Mouse (Mus musculus): ENCODE results near the gene Snx5. TPM values are rescaled to one million over a fixed set of nuclear protein-coding genes. Genes with fewer than 3 reads are reported as not detected.

Gene Snx5
- polyA plus RNA-seq, 1 experiment from 2014 or later = 105 TPM

- Histone ChIP-seq H3K27me3 (ENCODE audit: control insufficient read depth, insufficient read depth, low read length) (no peaks in the 10 kb centered on the region), H3K9me3 (ENCODE audit: control insufficient read depth, low read length) (no peaks in the 10 kb centered on the region), H3K9ac (ENCODE audit: low read length) (peak overlapping the region; percentile 31; the same call in 1 of the 2 replicates), H3K36me3 (ENCODE audit: control insufficient read depth, insufficient read depth, low read length) (no peaks in the 10 kb centered on the region), H3K4me1 (ENCODE audit: control insufficient read depth, insufficient read depth, low read length) (peaks cover 9% of the 10 kb centered on the region), H3K4me3 (ENCODE audit: low read depth, low read length) (no peak overlapping the region), H3K4me2 (no peak overlapping the region), H3K27ac (ENCODE audit: low read depth, low read length) (no peak overlapping the region)
- ATAC-seq (ENCODE audit: low FRiP score) = no peak
- WGBS = 22% methylated on average over 9 of the region's 9 CpGs
- DNase-seq (ENCODE audit: low spot score, missing footprints) = peak; percentile 82
Measured at GRCm38 (mm10) chr2:144215601-144216000, 55.1 kb downstream of the Snx5 start.

GRCm38 (mm10) chr2:144215195-144215594 lies 55.5 kb downstream of the Snx5 start:
- Histone ChIP-seq H3K9ac (ENCODE audit: low read length) (peak overlapping the region; percentile 31), H3K4me2 (no peak overlapping the region), H3K36me3 (ENCODE audit: control insufficient read depth, insufficient read depth, low read length) (no peaks in the 10 kb centered on the region), H3K27me3 (ENCODE audit: control insufficient read depth, insufficient read depth, low read length) (no peaks in the 10 kb centered on the region), H3K4me3 (ENCODE audit: low read depth, low read length) (no peak overlapping the region), H3K4me1 (ENCODE audit: control insufficient read depth, insufficient read depth, low read length) (peaks cover 9% of the 10 kb centered on the region), H3K27ac (ENCODE audit: low read depth, low read length) (peak overlapping the region; percentile 10; the same call in 1 of the 2 replicates), H3K9me3 (ENCODE audit: control insufficient read depth, low read length) (no peaks in the 10 kb centered on the region)
- peak; percentile 58 for ATAC-seq (ENCODE audit: low FRiP score)
- peak; percentile 89 for DNase-seq (ENCODE audit: low spot score, missing footprints)
- WGBS = 7% methylated on average over 7 of the region's 7 CpGs

GRCm38 (mm10) chr2:144214508-144215185 lies 56.1 kb downstream of the Snx5 start:
- Histone ChIP-seq H3K4me3 (ENCODE audit: low read depth, low read length) (no peak overlapping the region), H3K27ac (ENCODE audit: low read depth, low read length) (peak overlapping the region; percentile 10; the same call in 1 of the 2 replicates), H3K9ac (ENCODE audit: low read length) (peak overlapping the region; percentile 31; the same call in 1 of the 2 replicates), H3K4me2 (no peak overlapping the region), H3K4me1 (ENCODE audit: control insufficient read depth, insufficient read depth, low read length) (peaks cover 9% of the 10 kb centered on the region), H3K27me3 (ENCODE audit: control insufficient read depth, insufficient read depth, low read length) (no peaks in the 10 kb centered on the region), H3K36me3 (ENCODE audit: control insufficient read depth, insufficient read depth, low read length) (no peaks in the 10 kb centered on the region), H3K9me3 (ENCODE audit: control insufficient read depth, low read length) (no peaks in the 10 kb centered on the region)
- 50% methylated on average over 9 of the region's 9 CpGs for WGBS
- DNase-seq (ENCODE audit: low spot score, missing footprints) = peak; percentile 77
- peak; percentile 64 for ATAC-seq (ENCODE audit: low FRiP score)

GRCm38 (mm10) chr2:144213803-144214202 lies 56.9 kb downstream of the Snx5 start:
- H3K27me3 ChIP-seq (ENCODE audit: control insufficient read depth, insufficient read depth, low read length) = no peaks in the 10 kb centered on the region
- no peak overlapping the region for H3K27ac ChIP-seq (ENCODE audit: low read depth, low read length)
- no peak overlapping the region for H3K4me2 ChIP-seq
- peak; percentile 80 for DNase-seq (ENCODE audit: low spot score, missing footprints)
- no peak for ATAC-seq (ENCODE audit: low FRiP score)
- 90% methylated on average over 6 of the region's 6 CpGs for WGBS
- no peak overlapping the region for H3K9ac ChIP-seq (ENCODE audit: low read length)
- no peaks in the 10 kb centered on the region for H3K9me3 ChIP-seq (ENCODE audit: control insufficient read depth, low read length)
- H3K36me3 ChIP-seq (ENCODE audit: control insufficient read depth, insufficient read depth, low read length) = no peaks in the 10 kb centered on the region
- no peak overlapping the region for H3K4me3 ChIP-seq (ENCODE audit: low read depth, low read length)
- peaks cover 9% of the 10 kb centered on the region for H3K4me1 ChIP-seq (ENCODE audit: control insufficient read depth, insufficient read depth, low read length)

- no peak for DNase-seq (ENCODE audit: low spot score, missing footprints)
- Histone ChIP-seq H3K9me3 (ENCODE audit: control insufficient read depth, low read length) (no peaks in the 10 kb centered on the region), H3K9ac (ENCODE audit: low read length) (no peak overlapping the region), H3K4me2 (no peak overlapping the region), H3K27me3 (ENCODE audit: control insufficient read depth, insufficient read depth, low read length) (no peaks in the 10 kb centered on the region), H3K27ac (ENCODE audit: low read depth, low read length) (no peak overlapping the region), H3K4me3 (ENCODE audit: low read depth, low read length) (no peak overlapping the region), H3K4me1 (ENCODE audit: control insufficient read depth, insufficient read depth, low read length) (no peaks in the 10 kb centered on the region), H3K36me3 (ENCODE audit: control insufficient read depth, insufficient read depth, low read length) (no peaks in the 10 kb centered on the region)
- WGBS = 82% methylated on average over 3 of the region's 3 CpGs
- no peak for ATAC-seq (ENCODE audit: low FRiP score)
Measured at GRCm38 (mm10) chr2:144209425-144209824, 61.3 kb downstream of the Snx5 start.

GRCm38 (mm10) chr2:144207365-144207764 lies 63.3 kb downstream of the Snx5 start:
- Histone ChIP-seq H3K9me3 (ENCODE audit: control insufficient read depth, low read length) (no peaks in the 10 kb centered on the region), H3K36me3 (ENCODE audit: control insufficient read depth, insufficient read depth, low read length) (no peaks in the 10 kb centered on the region), H3K4me3 (ENCODE audit: low read depth, low read length) (no peak overlapping the region), H3K27ac (ENCODE audit: low read depth, low read length) (no peak overlapping the region), H3K4me2 (no peak overlapping the region), H3K27me3 (ENCODE audit: control insufficient read depth, insufficient read depth, low read length) (no peaks in the 10 kb centered on the region), H3K4me1 (ENCODE audit: control insufficient read depth, insufficient read depth, low read length) (no peaks in the 10 kb centered on the region), H3K9ac (ENCODE audit: low read length) (no peak overlapping the region)
- 85% methylated on average over 1 of the region's 1 CpGs for WGBS
- DNase-seq (ENCODE audit: low spot score, missing footprints) (no peak), ATAC-seq (ENCODE audit: low FRiP score) (no peak)

- no peak overlapping the region for H3K4me3 ChIP-seq (ENCODE audit: low read depth, low read length)
- 88% methylated on average over 5 of the region's 5 CpGs for WGBS
- ATAC-seq (ENCODE audit: low FRiP score) (no peak), DNase-seq (ENCODE audit: low spot score, missing footprints) (peak; percentile 80)
- H3K36me3 ChIP-seq (ENCODE audit: control insufficient read depth, insufficient read depth, low read length) = no peaks in the 10 kb centered on the region
- H3K4me1 ChIP-seq (ENCODE audit: control insufficient read depth, insufficient read depth, low read length) = no peaks in the 10 kb centered on the region
- no peak overlapping the region for H3K9ac ChIP-seq (ENCODE audit: low read length)
- no peaks in the 10 kb centered on the region for H3K27me3 ChIP-seq (ENCODE audit: control insufficient read depth, insufficient read depth, low read length)
- H3K27ac ChIP-seq (ENCODE audit: low read depth, low read length) = no peak overlapping the region
- H3K9me3 ChIP-seq (ENCODE audit: control insufficient read depth, low read length) = no peaks in the 10 kb centered on the region
- H3K4me2 ChIP-seq = no peak overlapping the region
Measured at GRCm38 (mm10) chr2:144203001-144203400, 67.7 kb downstream of the Snx5 start.

GRCm38 (mm10) chr2:144202567-144202966 lies 68.1 kb downstream of the Snx5 start:
- no peak overlapping the region for H3K27ac ChIP-seq (ENCODE audit: low read depth, low read length)
- no peaks in the 10 kb centered on the region for H3K4me1 ChIP-seq (ENCODE audit: control insufficient read depth, insufficient read depth, low read length)
- H3K27me3 ChIP-seq (ENCODE audit: control insufficient read depth, insufficient read depth, low read length) = no peaks in the 10 kb centered on the region
- no peaks in the 10 kb centered on the region for H3K9me3 ChIP-seq (ENCODE audit: control insufficient read depth, low read length)
- DNase-seq (ENCODE audit: low spot score, missing footprints) (peak; percentile 39), ATAC-seq (ENCODE audit: low FRiP score) (no peak)
- H3K4me2 ChIP-seq = no peak overlapping the region
- WGBS = 70% methylated on average over 3 of the region's 3 CpGs
- H3K4me3 ChIP-seq (ENCODE audit: low read depth, low read length) = no peak overlapping the region
- no peaks in the 10 kb centered on the region for H3K36me3 ChIP-seq (ENCODE audit: control insufficient read depth, insufficient read depth, low read length)
- H3K9ac ChIP-seq (ENCODE audit: low read length) = no peak overlapping the region

- no peak for ATAC-seq (ENCODE audit: low FRiP score)
- no peak overlapping the region for H3K27ac ChIP-seq (ENCODE audit: low read depth, low read length)
- peak; percentile 72 for DNase-seq (ENCODE audit: low spot score, missing footprints)
- 76% methylated on average over 4 of the region's 4 CpGs for WGBS
- H3K4me1 ChIP-seq (ENCODE audit: control insufficient read depth, insufficient read depth, low read length) = no peaks in the 10 kb centered on the region
- H3K27me3 ChIP-seq (ENCODE audit: control insufficient read depth, insufficient read depth, low read length) = no peaks in the 10 kb centered on the region
- H3K9me3 ChIP-seq (ENCODE audit: control insufficient read depth, low read length) = no peaks in the 10 kb centered on the region
- no peaks in the 10 kb centered on the region for H3K36me3 ChIP-seq (ENCODE audit: control insufficient read depth, insufficient read depth, low read length)
- H3K9ac ChIP-seq (ENCODE audit: low read length) = no peak overlapping the region
- H3K4me2 ChIP-seq = no peak overlapping the region
- H3K4me3 ChIP-seq (ENCODE audit: low read depth, low read length) = no peak overlapping the region
Measured at GRCm38 (mm10) chr2:144202151-144202550, 68.6 kb downstream of the Snx5 start.

All from midbrain, embryonic 11.5 days (tissue).